ENCODE assay signal across 9 mouse cellular contexts in genomic region chr11:3573092-3573491, GRCm38 (mm10). TPM values are rescaled to one million over a fixed set of nuclear protein-coding genes. Genes with fewer than 3 reads are reported as not detected.
DNase-seq lines count a peak whose midpoint lies in the region; ATAC-seq lines count a peak whose summit lies in the region.
"Had no signal": no experiment of that assay in that cellular context is flagged by ENCODE, and none has a peak within 500 bp of the region (broad histone marks: within the 10 kb centered on the region; RNA-seq: fewer than 3 reads in every experiment).

No protein-coding gene starts in this region.

- H3K9me3 ChIP-seq in embryonic facial prominence, embryonic 11.5 days (replicated peaks; ENCODE audit: control insufficient read depth, low read length): no peaks in the 10 kb centered on the region
- no peaks in the 10 kb centered on the region for H3K9me3 ChIP-seq in limb, embryonic 10.5 days (replicated peaks)

- H3K4me3 ChIP-seq in embryonic facial prominence, embryonic 11.5 days (ENCODE audit: low read depth, low read length): no peak overlapping the region
- peak overlapping the region; percentile 2; the same call in 1 of the 2 replicates for H3K4me3 ChIP-seq in limb, embryonic 10.5 days

- peak; percentile 38 to 49 for DNase-seq in right cerebral cortex, postnatal 10 days (ENCODE audit: low spot score in 2 of 2)
- no peak for DNase-seq in right cerebral cortex, adult 2 months (ENCODE audit: low spot score in 2 of 2)
- DNase-seq in embryonic facial prominence, embryonic 11.5 days (ENCODE audit: low spot score): peak; percentile 47
- peak; percentile 88 to 89 for DNase-seq in heart, postnatal 10 days
- peak; percentile 64 for DNase-seq in limb, embryonic 10.5 days (ENCODE audit: low spot score)
- DNase-seq in mesoderm, embryonic 11.5 days (ENCODE audit: low read depth, low spot score): peak; percentile 61
- no peak for DNase-seq in cerebellum, adult 11 months

- H3K4me2 ChIP-seq in embryonic facial prominence, embryonic 11.5 days (ENCODE audit: low read depth, low read length): no peak overlapping the region

- no peaks in the 10 kb centered on the region for H3K27me3 ChIP-seq in embryonic facial prominence, embryonic 11.5 days (ENCODE audit: control insufficient read depth, insufficient read depth, low read length)
- no peaks in the 10 kb centered on the region for H3K27me3 ChIP-seq in limb, embryonic 10.5 days (ENCODE audit: low read depth, poor library complexity, severe bottlenecking)

- no peaks in the 10 kb centered on the region for H3K4me1 ChIP-seq in embryonic facial prominence, embryonic 11.5 days (ENCODE audit: control insufficient read depth, insufficient read depth, low read length)
- H3K4me1 ChIP-seq in limb, embryonic 10.5 days: peaks cover 27% of the 10 kb centered on the region

- intact Hi-C loops in heart, postnatal 10 days (cut with DNase I): loop anchor here (1.0 kb wide), 1 partner anchor 38 kb away; no protein-coding TSS in a partner anchor

- peak; percentile 56; the same call in 1 of the 2 replicates for ATAC-seq in embryonic facial prominence, embryonic 11.5 days (replicated peaks; ENCODE audit: insufficient number of reproducible peaks, low FRiP score, low TSS enrichment, low read depth)
- no peak for ATAC-seq in inflammation-experienced regulatory T-cells, adult 6 months

- 12% methylated on average over 9 of the region's 9 CpGs for WGBS in embryonic facial prominence, embryonic 11.5 days
- WGBS in limb, embryonic 10.5 days: 9% methylated on average over 9 of the region's 9 CpGs

- H3K9ac ChIP-seq in embryonic facial prominence, embryonic 11.5 days (replicated peaks; ENCODE audit: low read length): no peak overlapping the region; the same call in 1 of the 2 replicates

- no peaks in the 10 kb centered on the region for H3K36me3 ChIP-seq in embryonic facial prominence, embryonic 11.5 days (replicated peaks; ENCODE audit: control insufficient read depth, insufficient read depth, low read depth, low read length)
- H3K36me3 ChIP-seq in limb, embryonic 10.5 days: no peaks in the 10 kb centered on the region

- H3K27ac ChIP-seq in embryonic facial prominence, embryonic 11.5 days (replicated peaks; ENCODE audit: low read depth, low read length): no peak overlapping the region
- H3K27ac ChIP-seq in limb, embryonic 10.5 days: peak overlapping the region; percentile 82
- H3K27ac ChIP-seq: macrophage had no signal

RNA-seq across cellular contexts. Expression of gene Smtn, which starts 32.7 kb away (rescaled TPM):
- 30.7 and 32.1 TPM in 2 replicates for polyA plus RNA-seq in embryonic facial prominence, embryonic 11.5 days (2014; fragmentation: Nextera tagmentation; extraction: Ambion mirVana)
- total RNA-seq in heart, postnatal 10 days (2021): 100 to 1,000 TPM; 210 to 215 TPM
- 43.0 and 52.8 TPM in 2 replicates for polyA plus RNA-seq in limb, embryonic 10.5 days (2016; fragmentation: Nextera tagmentation; extraction: Ambion mirVana)
- polyA plus RNA-seq in inflammation-experienced regulatory T-cells, adult 6 months (2017; shearing (Covaris generic)): 1 to 10 TPM; 1.5 to 7.4 (median 4.3) TPM

RNA-seq across cellular contexts. Expression of gene Selenom, which starts 58.6 kb away (rescaled TPM):
- polyA plus RNA-seq in embryonic facial prominence, embryonic 11.5 days (2014; fragmentation: Nextera tagmentation; extraction: Ambion mirVana): 60.3 and 64.4 TPM in 2 replicates
- total RNA-seq in heart, postnatal 10 days (2021): 10 to 100 TPM; 57.2 to 57.3 TPM
- 24.4 and 35.0 TPM in 2 replicates for polyA plus RNA-seq in limb, embryonic 10.5 days (2016; fragmentation: Nextera tagmentation; extraction: Ambion mirVana)
- polyA plus RNA-seq in inflammation-experienced regulatory T-cells, adult 6 months (2017; shearing (Covaris generic)): 10 to 100 TPM in 1 of 3 experiments, 1 to 10 TPM in 2; 5.6 to 20.7 (median 8.1) TPM

Comparison
In these comparisons a context has a peak if more than half of its experiments do, and no peak if none do; other contexts are left out.
1. DNase-seq: peak in right cerebral cortex, postnatal 10 days (2 of 2), embryonic facial prominence, embryonic 11.5 days (single experiment), heart, postnatal 10 days (2 of 2), limb, embryonic 10.5 days (single experiment) and mesoderm, embryonic 11.5 days (single experiment); none in right cerebral cortex, adult 2 months (0 of 2) and cerebellum, adult 11 months (single experiment).